Mouse (Mus musculus): ENCODE data around the gene Ldhc. TPM values are rescaled to one million over a fixed set of nuclear protein-coding genes. Genes with fewer than 3 reads are reported as not detected.

The Ldhc gene
- polyA plus RNA-seq, 1 experiment, result not detected

DNA sequence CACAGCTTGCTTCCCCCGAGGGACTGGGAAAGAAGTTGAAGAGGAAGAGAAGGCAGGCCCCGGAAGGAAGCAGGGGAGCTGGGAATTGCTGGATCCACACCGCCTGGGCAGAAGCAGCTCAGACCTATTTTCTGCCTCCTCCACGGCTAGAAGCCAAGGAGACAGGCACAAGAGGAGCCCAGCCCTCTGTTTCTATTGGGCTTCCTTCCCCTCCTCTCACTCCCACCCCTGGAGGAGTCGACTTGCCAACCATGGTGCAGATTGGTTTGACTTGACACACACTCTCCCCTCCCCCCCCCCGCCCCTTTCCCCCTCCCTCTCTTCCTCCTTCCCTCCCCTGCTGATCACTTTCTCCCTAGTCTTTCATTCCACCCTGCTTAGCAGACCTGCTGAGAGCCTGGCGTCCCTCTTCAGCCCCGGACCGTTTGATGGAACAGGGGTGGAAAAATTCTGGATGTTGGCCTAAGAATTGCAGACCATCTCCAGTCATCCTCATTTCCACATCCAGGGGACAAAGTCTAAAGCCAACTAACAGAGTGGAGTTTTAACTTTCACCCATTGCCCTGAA is 22.8 kb upstream of the Ldhc start:
- Histone ChIP-seq H3K4me1 (ENCODE audit: control insufficient read depth, insufficient read depth, insufficient read length, low read length) (peaks cover 18% of the 10 kb centered on the region; the same call in 1 of the 2 replicates), H3K27ac (replicated peaks; ENCODE audit: low read depth, low read length) (peak overlapping the region; percentile 94), H3K4me3 (ENCODE audit: insufficient read depth, low read depth, low read length) (peak overlapping the region; percentile 27; the same call in 1 of the 2 replicates)

DNA sequence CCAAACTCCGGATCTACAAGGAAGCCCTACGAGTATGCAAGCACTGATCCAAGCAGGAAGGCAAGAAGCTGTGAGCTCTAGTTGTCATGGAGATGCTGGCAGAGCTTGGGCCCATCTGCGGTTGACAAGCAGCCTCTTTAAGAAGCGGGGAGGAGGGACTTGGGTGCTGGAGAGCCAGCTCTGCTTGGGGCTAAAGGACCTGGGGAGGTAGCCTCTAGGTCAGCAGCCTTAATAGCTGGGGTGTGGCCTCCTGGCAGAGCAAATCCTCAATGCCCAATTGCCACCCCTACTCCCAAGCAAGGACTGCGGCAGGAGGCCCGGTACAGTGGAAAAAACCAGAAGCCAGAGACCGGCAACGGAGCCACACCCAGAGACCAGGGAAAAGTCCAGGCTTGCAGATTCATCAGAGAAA is 22.1 kb upstream of the Ldhc start:
- peak overlapping the region; percentile 93 for H3K27ac ChIP-seq (replicated peaks; ENCODE audit: low read depth, low read length)
- 0 out of 2 replicates have a peak overlapping the region, but pooled peaks have one; percentile 5 for H3K4me3 ChIP-seq (ENCODE audit: insufficient read depth, low read depth, low read length)
- H3K4me1 ChIP-seq (ENCODE audit: control insufficient read depth, insufficient read depth, insufficient read length, low read length), result peaks cover 16% of the 10 kb centered on the region; the same call in 1 of the 2 replicates

DNA sequence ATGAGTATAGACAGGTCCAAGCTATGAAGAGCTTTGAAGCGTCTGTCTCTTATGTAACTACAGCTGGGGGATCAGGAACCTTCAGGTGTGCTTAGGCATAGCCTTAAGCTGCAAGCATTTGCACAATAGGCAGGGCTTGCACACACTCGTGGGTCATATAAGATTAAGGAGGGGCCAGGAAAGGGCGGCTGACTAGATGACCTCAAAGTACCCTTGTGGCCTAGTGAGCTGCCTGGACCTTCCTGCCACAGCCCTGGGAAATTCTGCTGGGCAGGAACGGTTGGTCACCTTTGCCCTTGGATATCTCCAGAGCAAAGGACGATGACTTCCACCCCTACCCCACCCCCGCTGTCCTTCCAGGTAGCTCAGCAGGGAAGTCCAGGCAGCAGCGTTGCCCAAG is 21.6 kb upstream of the Ldhc start:
- H3K27ac ChIP-seq (replicated peaks; ENCODE audit: low read depth, low read length), result peak overlapping the region; percentile 93
- H3K4me1 ChIP-seq (ENCODE audit: control insufficient read depth, insufficient read depth, insufficient read length, low read length), result peaks cover 16% of the 10 kb centered on the region; the same call in 1 of the 2 replicates
- H3K4me3 ChIP-seq (ENCODE audit: insufficient read depth, low read depth, low read length), result 0 out of 2 replicates have a peak overlapping the region, but pooled peaks have one; percentile 5

DNA sequence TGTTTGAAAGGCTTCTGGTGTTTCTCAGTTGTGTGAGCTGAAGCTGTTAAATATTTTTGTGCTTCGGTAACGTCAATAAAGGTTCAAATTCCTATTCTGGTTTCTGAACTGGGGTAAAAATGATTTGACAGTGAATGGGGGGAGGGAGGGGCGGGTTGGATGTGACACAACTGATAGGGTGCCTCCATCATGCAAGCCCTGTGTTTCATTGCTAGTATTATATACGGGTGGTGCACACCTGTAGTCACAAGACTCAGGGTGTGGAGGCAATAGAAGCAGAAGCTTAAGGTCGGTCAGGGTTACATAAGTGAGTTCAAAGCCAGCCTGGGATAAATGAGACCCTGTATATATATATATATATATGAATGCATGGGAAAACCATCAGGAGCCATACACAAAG is 21.1 kb upstream of the Ldhc start:
- Histone ChIP-seq H3K27ac (replicated peaks; ENCODE audit: low read depth, low read length) (peak overlapping the region; percentile 93), H3K4me1 (ENCODE audit: control insufficient read depth, insufficient read depth, insufficient read length, low read length) (peaks cover 16% of the 10 kb centered on the region; the same call in 1 of the 2 replicates), H3K4me3 (ENCODE audit: insufficient read depth, low read depth, low read length) (no peak overlapping the region)

DNA sequence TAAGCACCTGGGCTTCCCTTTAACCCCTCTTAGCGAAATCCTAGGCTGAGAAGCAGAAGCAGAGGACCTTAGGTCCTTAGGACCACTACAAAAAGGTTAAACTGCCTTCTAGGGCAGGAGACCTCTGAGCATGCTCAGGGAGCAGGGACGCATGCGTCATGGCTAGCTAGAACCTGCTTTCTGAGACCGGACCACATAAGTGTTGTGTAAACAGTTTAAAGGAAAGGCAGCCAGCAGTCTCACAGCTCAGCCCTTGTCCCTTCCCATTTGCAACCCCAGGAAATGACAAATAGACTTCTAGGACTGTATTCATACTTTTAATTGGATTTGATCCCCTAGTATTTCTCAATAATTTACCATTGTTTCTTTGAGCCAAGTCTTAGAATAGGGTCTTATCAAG is 20.7 kb upstream of the Ldhc start:
- Histone ChIP-seq H3K4me3 (ENCODE audit: insufficient read depth, low read depth, low read length) (no peak overlapping the region), H3K4me1 (ENCODE audit: control insufficient read depth, insufficient read depth, insufficient read length, low read length) (peaks cover 20% of the 10 kb centered on the region; the same call in 1 of the 2 replicates), H3K27ac (replicated peaks; ENCODE audit: low read depth, low read length) (peak overlapping the region; percentile 64; the same call in 1 of the 2 replicates)

DNA sequence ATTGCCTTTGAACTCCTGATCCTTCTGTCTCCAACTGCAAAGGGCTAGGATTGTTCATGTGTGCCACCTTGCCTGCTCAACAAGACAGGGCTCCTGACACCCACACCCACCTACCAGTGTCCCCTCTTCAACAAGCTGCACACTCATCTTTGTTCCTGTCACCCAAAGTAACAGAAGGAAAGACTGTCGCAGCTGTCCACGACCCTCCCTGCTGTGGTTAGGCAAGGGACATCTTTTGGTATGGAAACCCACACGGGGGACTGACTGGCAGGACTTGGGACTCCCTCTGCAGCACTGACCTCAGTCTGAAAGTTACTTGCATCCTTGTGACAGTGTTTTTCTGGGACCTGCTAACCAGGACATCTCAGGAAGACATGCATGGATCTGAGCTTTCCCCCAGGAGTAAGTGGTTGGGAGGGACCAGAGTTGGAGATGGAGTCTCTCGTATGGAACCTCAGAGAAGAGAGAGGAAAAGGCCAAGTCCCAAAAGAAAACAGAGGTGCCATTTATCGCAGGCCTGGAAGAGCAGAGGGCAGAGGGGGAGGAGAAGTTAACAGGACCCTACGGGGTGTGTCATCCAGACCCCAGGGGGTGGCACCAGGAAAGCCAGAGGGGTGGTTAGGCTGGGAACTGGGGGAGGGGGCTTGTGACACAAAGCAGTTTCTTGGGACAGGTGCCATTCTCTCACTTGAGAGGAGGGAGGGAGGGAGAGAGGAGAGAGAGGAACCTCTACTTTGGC is 20.0 kb upstream of the Ldhc start, which contains the start of gene Ldha:
TSS of gene Ldha (plus strand) at position 689 of the 739 bp plus-strand sequence.
- Histone ChIP-seq H3K4me3 (ENCODE audit: insufficient read depth, low read depth, low read length) (no peak within 1 kb of the TSS), H3K4me1 (ENCODE audit: control insufficient read depth, insufficient read depth, insufficient read length, low read length) (peaks cover 20% of the 10 kb centered on the region; the same call in 1 of the 2 replicates), H3K27ac (replicated peaks; ENCODE audit: low read depth, low read length) (peak within 1 kb of the TSS; percentile 64; the same call in 1 of the 2 replicates)

DNA sequence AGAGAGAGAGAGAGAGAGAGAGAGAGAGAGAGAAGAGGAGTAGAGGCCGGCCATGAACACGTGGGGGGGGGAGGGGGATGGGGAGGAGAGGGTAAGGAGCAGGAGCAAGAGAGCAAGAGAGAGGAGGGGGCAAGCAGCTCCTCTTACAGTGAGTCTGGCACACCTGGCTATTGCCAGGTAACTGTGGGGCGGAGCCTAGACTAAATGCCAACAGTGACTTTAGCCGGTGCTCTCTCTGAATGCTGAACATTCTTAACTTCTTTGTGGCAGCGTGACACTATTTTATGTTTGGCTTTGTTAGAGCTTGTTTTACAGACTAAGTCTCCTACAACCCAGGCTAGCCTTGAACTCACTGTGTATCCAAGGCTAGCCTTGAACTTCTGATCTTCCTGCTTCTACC is 18.7 kb upstream of the Ldhc start:
- Histone ChIP-seq H3K4me1 (ENCODE audit: control insufficient read depth, insufficient read depth, insufficient read length, low read length) (peaks cover 20% of the 10 kb centered on the region; the same call in 1 of the 2 replicates), H3K27ac (replicated peaks; ENCODE audit: low read depth, low read length) (no peak overlapping the region), H3K4me3 (ENCODE audit: insufficient read depth, low read depth, low read length) (no peak overlapping the region)

DNA sequence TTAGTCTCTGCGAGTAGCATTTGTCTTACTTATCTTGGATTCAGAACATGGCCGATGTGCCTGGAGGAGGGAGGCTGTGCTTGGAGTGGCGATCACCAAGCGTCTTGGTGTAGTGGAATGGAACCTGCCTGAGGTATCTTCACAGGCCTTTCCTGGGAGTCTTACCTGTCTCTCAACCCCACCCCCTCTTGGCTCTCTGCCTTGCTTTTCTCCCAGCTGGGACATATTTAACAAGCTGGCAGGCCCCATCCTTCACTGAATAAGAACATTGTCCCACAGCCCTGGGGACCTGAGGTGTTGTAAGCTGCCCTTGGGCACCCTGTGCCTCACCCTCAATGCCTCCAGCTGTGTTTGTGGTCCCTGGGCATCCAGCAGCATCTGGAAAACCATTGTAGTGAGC is 17.4 kb upstream of the Ldhc start:
- Histone ChIP-seq H3K4me1 (ENCODE audit: control insufficient read depth, insufficient read depth, insufficient read length, low read length) (peaks cover 16% of the 10 kb centered on the region; the same call in 1 of the 2 replicates), H3K27ac (replicated peaks; ENCODE audit: low read depth, low read length) (no peak overlapping the region), H3K4me3 (ENCODE audit: insufficient read depth, low read depth, low read length) (no peak overlapping the region)

DNA sequence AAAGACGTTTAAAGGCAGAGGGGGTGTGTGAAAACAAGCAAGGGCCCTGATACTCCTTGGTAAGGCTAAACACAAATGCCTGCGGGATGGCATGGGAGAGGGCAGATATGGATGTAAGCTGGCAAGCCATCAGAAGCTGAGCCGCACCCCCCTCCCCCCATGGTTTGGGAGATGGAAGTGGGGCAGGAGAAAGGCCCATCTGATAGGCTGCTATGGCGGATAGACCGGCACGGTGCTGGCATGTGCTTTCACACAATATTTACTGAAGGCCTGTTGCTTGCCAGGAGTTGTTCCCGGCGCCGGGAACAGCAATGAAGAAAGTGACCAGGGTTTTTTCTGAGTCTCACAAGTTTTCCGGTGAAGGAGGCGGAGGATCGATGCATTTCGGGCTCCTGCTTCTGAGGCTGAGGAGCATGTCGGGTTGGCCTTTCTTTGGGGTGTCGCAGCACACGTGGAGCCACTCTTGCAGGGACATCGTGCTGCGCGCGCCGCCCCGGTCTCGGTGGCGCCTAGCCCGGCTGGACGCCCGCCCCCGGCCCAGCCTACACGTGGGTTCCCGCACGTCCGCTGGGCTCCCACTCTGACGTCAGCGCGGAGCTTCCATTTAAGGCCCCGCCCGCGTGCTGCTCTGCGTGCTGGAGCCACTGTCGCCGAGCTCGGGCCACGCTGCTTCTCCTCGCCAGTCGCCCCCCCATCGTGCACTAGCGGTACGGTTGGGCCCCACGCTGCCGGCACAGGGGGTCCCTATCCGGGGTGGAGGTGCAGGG is 15.6 kb upstream of the Ldhc start:
- peak overlapping the region; percentile 90 for H3K27ac ChIP-seq (replicated peaks; ENCODE audit: low read depth, low read length)
- peaks cover 10% of the 10 kb centered on the region for H3K4me1 ChIP-seq (ENCODE audit: control insufficient read depth, insufficient read depth, insufficient read length, low read length)
- H3K4me3 ChIP-seq (ENCODE audit: insufficient read depth, low read depth, low read length), result peak overlapping the region; percentile 85

DNA sequence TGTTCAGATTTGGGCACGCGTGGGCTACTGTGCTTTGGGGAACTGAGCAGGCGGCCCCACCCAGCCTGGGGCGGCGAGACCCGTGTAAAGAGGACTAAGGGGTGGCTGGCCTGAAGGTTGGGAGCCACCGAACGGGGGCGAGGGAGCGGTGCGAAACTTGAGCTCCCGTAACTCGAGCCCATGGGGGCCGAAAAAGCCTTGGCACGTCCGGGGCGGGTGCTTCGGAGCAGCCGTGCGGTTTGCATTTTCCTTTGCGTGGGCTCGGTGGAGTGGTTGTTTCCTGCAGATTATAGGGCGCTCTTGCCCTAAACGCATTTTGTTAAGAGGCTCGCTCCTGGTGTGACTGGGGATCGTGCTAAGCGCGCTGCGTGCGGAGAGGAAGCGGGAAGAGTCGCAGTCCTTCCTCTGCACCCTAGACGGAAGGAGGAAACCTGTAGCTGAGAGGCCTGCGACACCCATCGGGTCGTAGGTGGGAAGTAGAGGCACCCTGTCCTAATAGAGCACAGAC is 15.0 kb upstream of the Ldhc start:
- Histone ChIP-seq H3K4me3 (ENCODE audit: insufficient read depth, low read depth, low read length) (peak overlapping the region; percentile 85), H3K27ac (replicated peaks; ENCODE audit: low read depth, low read length) (peak overlapping the region; percentile 90), H3K4me1 (ENCODE audit: control insufficient read depth, insufficient read depth, insufficient read length, low read length) (peaks cover 10% of the 10 kb centered on the region)

DNA sequence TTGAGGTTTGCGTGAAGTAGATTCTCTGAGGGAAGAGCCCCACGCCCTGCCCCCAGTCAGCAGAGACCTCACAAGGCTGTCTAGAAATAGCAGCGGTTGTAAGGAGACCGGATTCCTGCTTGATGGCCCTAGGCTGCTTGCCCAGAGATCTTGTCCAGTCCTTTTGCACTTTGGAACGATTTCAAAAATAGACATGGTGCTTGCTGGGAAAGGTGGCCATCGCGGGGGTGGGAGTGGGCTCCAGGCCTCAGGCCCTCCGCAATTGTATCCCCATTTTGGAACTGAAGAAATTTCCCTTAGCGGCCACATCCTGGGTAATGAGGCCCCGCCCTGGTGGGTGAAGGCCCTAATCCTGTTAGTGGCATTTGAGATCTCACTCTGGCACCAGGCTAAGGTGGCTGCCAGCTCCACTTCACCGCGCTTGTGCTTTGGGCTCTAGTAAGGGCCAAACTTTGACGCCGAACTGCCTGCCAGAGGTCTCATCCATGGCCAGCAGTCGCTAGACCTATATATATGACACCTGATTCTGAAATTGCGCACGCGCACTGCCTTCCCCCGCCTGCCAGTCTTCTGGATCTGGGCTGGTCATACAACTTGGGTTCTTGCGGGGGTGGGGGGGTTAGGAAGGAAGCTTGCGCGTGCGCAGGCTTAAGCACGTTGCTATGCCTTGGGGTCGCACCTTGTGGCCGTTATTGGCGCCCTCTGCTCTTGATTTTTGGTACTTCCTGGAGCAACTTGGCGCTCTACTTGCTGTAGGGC is 14.3 kb upstream of the Ldhc start:
- H3K4me3 ChIP-seq (ENCODE audit: insufficient read depth, low read depth, low read length), result peak overlapping the region; percentile 85
- H3K4me1 ChIP-seq (ENCODE audit: control insufficient read depth, insufficient read depth, insufficient read length, low read length), result peaks cover 10% of the 10 kb centered on the region
- peak overlapping the region; percentile 90 for H3K27ac ChIP-seq (replicated peaks; ENCODE audit: low read depth, low read length)

DNA sequence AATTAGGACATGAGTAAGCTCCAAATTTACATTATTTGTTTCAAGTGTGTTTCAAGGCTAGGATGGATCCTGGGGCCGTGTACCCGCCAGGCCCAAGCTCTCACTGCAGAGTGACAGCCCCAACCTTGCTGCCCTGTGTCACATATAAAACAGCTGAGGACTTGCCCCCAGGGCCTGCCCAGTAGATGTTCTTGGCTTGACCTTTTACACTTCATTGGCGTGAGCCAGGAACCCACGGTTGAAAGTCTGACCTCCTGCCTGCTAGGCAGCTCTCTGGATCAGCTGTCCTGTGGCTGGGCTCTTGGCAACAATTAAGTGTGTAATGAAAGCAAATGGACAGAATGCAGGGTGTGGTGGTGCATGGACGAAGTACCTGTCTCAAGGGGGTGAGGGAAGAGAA is 11.7 kb upstream of the Ldhc start:
- H3K27ac ChIP-seq (replicated peaks; ENCODE audit: low read depth, low read length), result peak overlapping the region; percentile 77
- H3K4me1 ChIP-seq (ENCODE audit: control insufficient read depth, insufficient read depth, insufficient read length, low read length), result peaks cover 10% of the 10 kb centered on the region
- no peak overlapping the region for H3K4me3 ChIP-seq (ENCODE audit: insufficient read depth, low read depth, low read length)

DNA sequence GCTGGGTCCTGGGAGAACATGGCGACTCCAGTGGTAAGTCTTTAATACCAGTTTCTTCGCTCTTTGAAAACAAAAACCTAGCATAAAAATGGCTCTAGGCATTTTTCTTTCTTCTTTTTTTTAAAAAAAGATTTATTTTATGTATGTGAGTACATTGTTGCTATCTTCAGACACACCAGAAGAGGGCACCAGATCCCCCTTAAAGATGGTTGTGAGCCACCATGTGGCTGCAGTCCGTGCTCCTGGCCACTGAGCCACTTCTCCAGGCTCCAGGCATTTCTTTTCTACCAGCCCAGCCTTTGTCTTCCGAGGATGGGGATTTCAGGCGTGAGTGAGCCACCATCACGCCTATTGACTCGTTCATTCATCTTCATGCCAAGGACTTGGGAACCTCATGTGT is 10.0 kb upstream of the Ldhc start:
- H3K4me3 ChIP-seq (ENCODE audit: insufficient read depth, low read depth, low read length), result no peak overlapping the region
- H3K27ac ChIP-seq (replicated peaks; ENCODE audit: low read depth, low read length), result no peak overlapping the region
- peaks cover 6% of the 10 kb centered on the region for H3K4me1 ChIP-seq (ENCODE audit: control insufficient read depth, insufficient read depth, insufficient read length, low read length)

DNA sequence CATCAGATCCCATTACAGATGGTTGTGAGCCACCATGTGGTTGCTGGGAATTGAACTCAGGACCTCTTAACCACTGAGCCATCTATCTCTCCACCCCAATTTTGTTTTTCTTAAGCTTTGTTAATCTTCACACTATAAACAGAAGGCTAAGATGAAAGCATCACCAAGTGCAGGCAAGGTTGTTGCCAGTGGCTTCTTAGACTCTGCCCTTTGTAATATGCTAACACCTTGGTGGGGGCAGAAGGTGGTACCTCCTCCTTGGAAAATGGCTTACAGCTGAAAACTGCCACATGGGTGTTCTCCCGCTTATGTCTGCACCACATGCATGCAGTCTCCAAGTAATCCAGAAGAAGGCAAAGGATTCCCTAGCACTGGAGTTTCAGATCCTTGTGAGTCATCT is 8.3 kb upstream of the Ldhc start:
- peaks cover 4% of the 10 kb centered on the region; the same call in 1 of the 2 replicates for H3K4me1 ChIP-seq (ENCODE audit: control insufficient read depth, insufficient read depth, insufficient read length, low read length)
- no peak overlapping the region for H3K4me3 ChIP-seq (ENCODE audit: insufficient read depth, low read depth, low read length)
- H3K27ac ChIP-seq (replicated peaks; ENCODE audit: low read depth, low read length), result no peak overlapping the region

Measured in brown adipose tissue, adult 24 weeks (tissue).